Mouse (Mus musculus) naive thymus-derived CD4-positive, alpha-beta T cell, adult 2 months (primary cell): ENCODE data around the gene Tut1.
"Not testable (repeated sequence)": the region's sequence is repeated elsewhere in the genome, so short reads cannot be mapped to it uniquely, and the experiment has no call there.

Experiments used
- DNase-seq: peaks from one replicate; pipeline ENCODE4 v3.0.0-alpha.2; 2011; ENCODE audit warnings: low read depth

The Tut1 gene

DNA sequence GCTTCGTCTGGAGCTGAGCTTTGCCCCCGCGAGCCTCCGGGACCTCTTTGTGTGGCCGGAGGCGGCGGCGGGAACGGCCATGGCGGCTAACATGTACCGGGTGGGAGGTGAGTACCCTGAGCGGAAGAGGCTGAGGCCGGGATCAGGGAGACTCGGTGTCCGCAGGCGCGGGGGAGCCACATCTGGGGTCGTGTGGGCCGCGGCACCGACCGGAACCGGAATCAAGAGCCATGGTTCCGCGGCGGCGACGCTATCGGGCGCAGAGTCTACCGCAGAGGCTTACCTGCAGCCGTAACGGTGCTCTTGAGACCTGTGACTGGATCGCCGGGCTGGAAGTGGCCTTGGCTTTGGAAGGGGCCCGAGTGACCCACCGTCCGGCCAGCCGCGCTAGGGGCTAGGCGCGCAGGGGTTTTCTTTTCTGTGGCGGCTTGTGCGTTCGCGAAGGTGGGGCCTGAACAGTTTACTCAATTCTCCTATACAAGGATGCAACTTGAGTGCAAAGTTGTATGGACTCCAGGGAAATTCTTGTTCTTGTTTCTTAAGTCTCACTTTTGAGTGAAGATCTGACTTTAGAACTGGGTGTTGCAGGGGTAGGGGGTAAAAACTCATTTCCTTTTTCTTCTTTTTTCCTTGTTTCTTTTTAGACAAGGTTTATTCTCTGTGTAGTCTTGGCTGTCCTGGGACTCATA is 11.2 kb upstream of the Tut1 start:
- DNase-seq, result no peak

DNA sequence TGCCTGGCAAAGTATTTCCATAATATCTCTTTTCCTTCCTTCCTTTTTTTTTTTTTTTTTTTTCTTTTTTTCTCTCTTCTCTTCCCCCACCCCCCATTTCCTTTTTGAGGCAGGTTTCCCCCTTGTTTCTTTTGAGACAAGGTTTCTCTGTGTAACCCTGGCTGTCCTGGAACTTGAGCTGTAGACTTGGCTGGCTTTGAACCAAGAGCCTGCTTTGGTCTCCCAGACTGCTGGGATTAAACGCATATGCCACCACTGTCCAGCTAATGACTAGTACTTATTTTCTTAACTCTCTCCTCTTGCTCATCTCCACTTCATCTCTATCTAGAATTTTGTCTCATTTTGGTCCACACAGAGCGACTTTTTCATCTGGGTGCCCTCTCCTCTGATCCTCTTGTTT is 10.6 kb upstream of the Tut1 start:
- no peak for DNase-seq

DNA sequence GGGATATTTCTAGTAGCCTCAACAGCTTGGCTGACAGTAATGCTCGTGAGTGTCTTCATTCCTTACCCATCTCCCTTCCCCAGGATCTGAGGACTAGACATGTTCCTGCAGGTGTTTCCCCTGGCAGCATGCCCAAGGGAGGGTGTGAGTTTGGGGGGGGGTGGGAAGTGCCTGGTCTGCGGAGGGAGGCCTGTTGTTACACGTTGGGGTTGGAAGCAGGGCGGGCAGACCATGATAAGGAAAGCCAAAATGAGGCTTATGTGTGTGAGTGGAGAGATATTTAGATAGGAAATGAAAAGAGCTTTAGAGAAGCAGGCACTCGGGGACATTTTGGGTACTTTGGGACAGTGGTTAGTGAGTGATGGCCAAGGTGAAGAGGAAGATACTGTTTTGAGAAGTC is 9.6 kb upstream of the Tut1 start:
- no peak for DNase-seq

DNA sequence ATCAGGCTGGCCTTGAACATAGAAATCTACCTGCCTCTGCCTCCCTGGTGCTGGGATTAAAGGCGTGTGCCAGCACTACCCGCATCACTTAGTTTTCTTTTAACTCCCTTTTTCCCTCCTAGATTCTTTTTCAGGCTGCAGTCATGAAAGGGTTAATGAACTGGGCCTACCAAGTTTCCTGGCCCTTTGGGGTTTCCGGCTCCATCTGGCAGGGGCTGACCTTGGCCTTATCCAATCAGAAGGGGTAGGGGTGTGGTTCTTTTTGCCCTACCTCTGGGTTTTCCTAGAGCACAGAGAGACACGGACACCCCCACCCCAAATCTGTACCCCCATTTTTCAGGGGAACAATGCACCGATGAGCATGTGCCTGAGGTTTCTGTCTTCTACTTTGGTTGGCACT is 8.9 kb upstream of the Tut1 start:
- peak; percentile 73 for DNase-seq

DNA sequence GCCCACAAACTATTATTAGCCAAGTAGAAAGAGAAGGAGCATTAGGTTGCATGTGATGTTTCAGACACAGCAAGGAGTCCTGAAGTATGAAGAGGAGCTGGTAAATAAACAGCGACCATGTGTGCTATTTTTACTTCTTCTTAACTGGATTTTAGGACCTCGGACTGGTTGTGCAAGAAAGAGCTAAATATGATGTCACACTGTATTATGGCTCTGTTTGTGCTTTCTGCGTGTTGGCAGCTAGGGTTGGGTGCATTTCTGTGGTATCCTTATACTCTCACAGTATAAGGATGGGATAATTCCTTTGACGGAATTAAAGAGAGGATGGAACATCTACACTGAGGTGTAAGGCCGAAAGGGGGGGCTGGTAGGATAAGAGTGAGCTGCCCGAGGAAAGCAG is 8.4 kb upstream of the Tut1 start:
- no peak for DNase-seq

DNA sequence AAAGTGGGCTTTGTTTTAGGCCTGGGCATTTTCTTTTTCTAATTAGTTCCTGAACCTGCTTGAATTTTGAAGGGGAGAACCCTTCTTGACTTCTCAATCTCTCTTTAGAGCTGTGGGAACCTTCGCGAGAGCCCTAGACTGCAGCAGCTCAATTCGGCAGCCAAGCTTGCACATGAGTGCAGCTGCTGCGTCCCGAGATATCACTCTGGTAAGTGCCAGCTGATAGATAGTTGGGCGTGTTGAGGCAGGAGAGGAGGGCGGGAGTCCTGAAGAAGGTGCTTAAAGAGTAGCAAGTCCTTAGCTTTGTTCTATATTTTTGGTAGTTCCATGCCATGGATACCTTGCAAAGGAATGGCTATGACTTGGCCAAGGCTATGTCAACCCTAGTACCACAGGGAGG is 6.7 kb upstream of the Tut1 start:
- no peak for DNase-seq

DNA sequence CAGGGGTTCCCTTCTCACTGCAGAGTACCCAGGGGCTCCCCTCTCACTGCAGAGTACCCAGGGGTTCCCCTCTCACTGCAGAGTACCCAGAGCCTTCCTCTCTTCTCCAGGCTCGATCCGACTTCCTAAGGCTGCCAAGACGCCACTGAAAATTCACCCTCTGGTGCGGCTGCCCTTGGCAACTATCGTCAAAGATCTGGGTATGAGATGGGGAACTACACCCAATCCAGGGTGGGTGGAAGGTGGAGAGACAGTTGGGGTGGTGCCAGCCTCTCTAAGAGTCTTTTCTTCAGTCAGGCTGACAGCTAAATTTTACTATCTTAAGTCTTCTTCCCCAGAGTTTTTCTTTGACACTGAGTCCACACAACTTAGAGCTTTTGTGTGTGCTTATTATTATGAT is 3.5 kb upstream of the Tut1 start:
- DNase-seq, result no peak

DNA sequence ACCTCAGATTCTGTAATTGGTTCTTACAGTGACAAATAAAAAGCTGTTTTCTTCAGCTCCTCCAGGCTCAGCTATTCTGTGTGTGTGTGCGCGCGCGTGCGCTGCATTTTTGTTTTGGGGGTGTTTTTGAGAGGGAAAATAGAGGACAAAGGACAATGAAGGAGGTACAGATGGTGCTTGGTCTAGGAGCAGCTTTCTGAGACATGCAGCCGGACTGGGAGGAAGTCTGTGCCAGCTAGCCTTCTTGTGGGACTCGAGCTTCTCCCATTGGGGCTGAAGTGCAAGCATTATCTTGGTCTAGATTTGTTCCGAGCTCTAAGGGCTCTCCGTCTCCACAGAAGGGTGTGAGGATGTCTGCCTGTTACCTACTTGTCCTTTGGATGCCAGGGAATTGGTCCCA is 1.4 kb upstream of the Tut1 start:
- no peak for DNase-seq

DNA sequence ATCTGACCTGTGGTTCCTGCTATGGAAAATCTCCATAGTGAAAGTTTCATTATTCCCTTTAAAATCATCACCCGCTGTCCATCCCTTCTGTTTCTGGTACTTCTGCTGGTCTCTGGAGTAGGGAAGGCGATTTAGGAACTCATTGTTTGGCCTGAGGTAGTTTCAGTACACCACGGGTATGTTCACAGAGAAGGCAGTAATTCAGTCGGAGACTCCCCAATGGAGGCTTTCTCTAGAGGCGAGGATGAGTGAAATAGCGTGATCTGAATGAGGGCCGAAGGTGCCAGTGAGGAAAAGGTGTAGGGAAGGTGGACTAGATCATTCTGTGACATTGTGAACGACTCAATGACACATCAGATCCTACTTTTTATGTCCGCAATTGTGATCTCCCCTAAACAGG is 524 bp downstream of the Tut1 start:
- peak; percentile 44 for DNase-seq

DNA sequence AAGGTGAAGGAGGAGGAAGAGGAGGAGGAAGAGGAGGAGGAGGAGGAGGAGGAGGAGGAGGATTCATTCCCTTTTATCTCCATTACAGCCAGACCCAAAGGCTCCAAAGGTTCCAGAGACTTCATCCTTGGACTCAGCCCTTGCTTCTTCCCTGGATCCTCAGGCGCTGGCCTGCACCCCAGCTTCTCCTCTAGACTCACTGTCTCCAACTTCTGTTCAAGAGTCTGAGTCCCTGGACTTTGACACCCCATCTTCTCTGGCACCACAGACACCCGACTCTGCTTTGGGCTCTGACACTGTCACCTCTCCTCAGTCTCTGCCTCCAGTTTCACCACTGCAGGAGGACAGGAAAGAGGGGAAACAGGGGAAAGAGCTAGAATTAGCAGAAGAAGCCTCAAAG is 8.6 kb downstream of the Tut1 start:
- DNase-seq, result no peak

DNA sequence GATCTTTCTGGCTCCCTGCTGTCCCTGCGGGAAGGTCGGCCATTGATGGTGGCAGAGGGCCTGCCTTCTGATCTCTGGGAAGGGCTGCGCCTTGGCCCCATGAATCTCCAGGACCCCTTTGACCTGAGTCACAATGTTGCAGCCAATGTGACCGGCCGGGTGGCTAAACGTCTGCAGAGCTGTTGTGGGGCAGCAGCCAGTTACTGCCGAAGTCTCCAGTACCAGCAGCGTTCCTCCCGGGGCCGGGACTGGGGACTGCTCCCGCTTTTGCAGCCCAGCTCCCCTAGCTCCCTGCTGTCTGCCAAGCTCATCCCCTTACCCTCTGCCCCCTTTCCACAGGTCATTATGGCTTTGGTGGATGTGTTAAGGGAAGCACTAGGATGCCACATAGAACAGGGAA is 11.4 kb downstream of the Tut1 start:
- no peak for DNase-seq

DNA sequence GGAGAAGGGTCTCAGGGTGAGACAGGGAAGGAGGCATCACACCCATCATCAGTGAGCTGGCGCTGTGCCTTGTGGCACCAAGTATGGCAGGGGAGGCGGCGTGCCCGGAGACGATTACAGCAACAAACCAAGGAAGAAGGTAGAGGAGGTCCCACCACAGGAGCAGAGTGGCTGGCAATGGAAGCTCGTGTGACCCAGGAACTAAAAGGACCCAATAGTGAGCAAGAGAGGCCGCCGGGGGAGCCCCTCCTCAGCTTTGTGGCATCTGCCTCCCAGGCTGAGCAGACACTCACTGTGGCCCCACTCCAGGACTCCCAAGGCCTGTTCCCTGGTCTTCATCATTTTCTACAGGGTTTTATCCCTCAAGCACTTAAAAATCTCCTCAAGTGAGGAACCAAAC is 12.1 kb downstream of the Tut1 start:
- no peak for DNase-seq

DNA sequence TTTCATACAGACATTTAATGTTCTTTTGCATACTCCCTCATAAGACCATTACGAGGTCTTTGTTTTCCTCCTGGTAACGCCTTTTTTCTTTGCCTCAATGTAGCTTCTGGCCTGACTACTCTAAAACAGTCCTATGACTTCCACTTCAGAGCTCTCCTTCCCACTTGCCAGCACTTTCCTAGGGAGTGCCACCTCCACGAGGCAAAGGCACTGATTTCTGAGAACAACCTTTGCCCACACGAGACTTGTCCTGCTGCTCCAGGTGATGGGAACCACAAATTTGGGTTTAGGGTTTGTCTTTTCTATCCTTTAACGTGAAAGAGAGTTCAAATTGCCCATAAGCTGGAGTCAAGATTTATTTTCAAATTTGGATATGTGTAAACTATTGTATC is 12.5 kb downstream of the Tut1 start:
- DNase-seq, result no peak

DNA sequence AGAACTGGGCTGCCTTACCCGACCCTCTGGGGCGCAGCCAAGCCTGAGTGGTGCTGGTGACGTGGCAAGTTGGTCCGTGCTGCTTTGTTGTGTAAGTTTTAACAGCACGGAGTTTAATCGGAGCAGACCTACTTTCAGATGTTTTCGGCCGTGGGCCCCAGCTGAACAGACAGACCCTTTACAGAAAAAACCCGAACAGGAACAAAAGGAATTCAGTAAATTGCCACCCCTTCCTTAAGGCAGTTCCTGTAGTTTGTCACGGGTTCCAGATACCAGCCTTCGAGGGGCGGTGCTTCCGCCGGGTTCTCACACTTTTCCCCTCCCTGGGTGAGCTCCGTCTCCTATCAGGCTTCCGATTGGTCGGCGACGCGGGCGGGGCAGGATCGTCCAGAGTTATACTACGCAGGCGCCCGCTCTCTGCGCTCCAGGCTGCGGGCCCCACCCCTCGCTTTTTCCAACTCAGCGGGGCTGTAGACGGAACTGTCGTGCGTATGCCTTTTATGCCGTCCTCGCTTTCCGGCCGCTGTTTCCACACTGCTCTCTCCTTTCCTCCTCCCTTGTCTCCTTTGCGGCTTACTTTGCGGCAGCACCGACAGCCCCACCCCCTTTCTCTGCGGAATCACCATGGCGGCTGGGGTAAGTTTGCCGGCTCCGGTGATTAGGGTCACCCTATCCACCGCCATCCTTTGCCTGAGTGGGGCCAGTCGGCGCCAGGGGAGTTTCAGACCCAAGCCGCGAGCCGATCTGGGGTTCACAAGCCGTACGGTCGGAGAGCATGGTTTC is 13.1 kb downstream of the Tut1 start, which contains the start of gene Eef1g:
Gene Eef1g (plus strand): TSS at position 452 of the 783 bp plus-strand sequence.
- peak; percentile 99 for DNase-seq

DNA sequence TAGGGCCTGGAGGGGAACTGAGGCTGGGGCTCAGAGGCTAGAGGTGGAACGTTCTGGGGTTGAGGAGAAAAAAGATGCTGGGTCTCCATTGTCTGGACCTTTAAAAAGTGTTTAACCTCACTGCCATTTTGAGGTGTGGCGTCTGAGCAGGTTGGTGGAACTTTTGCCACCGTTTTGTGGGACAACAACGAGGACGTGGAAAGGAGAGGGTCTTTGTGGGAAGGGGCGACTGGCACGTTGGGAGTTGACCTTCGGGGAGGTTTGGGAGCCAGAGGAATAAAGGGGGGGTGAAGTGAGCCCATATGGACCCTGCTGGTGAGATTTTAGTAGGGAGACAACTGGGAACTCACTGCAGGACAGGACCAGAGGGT is 13.7 kb downstream of the Tut1 start:
- DNase-seq, result no peak

DNA sequence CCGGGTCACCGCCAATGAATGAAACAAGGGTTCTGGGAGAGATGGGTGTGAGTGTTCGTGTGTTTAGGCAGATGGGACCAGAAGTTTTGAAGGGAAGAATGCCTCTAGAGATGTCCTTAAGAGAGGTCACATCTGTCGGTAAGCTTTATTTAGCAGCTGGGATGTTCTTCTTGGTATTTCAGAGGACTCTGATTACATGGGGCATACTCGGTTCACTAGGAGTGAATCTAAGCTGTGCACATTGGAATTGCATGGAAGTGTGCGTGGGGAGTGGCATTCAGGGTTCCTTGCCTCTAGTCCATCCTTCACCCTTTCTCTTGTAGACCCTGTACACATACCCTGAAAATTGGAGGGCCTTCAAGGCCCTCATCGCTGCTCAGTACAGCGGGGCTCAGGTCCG is 14.2 kb downstream of the Tut1 start:
- DNase-seq, result peak; percentile 41

DNA sequence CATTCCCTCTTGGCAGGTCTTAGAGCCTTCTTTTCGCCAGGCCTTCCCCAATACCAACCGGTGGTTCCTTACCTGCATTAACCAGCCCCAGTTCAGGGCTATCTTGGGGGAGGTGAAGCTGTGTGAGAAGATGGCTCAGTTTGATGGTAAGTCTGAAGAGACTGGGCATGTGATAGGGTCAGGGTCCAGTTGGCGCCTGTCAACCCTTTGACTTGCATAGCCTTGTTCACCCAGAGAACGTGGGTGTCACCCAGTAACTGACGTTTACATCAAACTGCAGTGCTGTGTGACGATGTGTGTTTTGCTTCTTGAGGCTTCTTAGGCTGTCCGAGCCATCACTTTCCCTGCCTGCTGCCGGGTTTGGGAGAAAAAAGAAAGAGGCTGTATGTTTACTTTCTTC is 18.8 kb downstream of the Tut1 start:
- not testable (repeated sequence) for DNase-seq

DNA sequence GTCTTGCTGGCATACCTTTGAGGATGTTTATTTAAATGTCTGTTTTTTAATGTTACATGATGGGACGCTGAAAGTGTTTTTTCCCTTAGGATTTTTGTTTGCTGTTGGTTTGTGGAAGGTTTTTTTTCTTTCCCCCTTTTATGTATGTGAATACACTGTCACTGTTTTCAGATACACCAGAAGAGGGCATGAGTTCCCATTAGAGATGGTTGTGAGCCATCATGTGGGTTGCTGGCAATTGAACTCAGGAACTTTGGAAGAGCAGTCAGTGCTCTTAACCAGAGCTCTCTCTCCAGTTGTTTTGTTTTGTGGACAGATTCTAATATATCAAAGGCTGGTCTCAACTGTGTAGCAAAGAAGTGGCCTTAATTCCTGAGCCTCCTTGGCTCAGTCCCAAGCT is 21.0 kb downstream of the Tut1 start:
- DNase-seq, result no peak

DNA sequence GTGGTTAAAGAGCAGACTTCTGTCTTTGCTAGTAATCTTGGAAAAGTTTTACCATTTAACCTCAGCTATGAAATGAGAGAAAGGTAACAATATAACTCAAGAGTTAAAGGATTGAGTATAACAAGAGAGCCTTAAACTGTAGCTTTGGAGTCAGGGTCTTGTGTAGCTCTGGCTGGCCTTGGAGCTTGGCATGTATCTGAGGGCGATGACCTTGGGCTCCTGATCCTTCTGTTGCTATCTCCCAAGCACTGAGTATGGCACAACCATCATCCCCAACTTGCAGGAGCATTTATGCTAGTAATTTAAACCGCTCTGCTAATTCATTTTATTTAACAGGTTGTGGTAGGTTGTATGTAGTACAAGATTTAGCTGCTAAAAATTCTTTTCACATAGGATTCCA is 21.8 kb downstream of the Tut1 start:
- DNase-seq, result no peak

DNA sequence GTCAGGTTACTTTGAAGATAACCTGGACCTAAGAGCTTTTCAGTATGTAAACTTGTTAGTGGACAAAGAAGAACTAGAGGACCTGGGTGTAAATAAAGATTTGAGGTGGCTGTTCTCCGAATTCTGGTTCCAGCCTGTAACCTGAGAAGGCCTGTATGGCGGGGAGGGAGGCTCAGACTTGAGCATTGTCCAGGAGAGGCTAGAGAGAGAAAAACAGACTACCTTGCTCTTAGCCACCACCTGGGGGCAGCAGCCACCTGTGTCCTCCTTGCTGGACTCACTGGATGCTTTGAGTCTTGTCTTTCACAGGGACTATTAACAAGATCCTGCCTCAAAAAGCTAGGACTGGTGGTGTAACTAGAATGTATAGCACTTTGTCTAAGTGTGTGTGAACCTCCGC is 22.9 kb downstream of the Tut1 start:
- DNase-seq, result peak; percentile 85

DNA sequence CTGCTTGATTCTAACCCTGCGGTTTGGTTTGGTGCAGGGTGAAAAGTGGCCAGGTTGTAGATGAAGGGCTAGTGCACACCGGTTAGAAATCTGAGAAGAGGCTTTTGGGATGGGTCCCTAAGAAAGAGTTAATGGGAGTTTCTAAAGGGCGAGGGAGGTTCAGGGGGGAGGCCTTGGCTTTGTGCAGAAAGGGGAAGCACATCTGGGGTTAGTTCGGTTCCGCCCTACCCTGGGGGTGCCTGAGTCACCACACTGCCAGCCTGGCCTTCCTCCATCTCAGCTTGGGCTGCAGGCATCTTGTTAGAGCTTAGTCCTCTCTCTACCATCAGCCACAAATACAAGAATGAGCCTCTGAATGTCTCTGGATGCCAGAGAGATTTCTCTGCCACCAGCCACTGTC is 27.1 kb downstream of the Tut1 start:
- no peak for DNase-seq

DNA sequence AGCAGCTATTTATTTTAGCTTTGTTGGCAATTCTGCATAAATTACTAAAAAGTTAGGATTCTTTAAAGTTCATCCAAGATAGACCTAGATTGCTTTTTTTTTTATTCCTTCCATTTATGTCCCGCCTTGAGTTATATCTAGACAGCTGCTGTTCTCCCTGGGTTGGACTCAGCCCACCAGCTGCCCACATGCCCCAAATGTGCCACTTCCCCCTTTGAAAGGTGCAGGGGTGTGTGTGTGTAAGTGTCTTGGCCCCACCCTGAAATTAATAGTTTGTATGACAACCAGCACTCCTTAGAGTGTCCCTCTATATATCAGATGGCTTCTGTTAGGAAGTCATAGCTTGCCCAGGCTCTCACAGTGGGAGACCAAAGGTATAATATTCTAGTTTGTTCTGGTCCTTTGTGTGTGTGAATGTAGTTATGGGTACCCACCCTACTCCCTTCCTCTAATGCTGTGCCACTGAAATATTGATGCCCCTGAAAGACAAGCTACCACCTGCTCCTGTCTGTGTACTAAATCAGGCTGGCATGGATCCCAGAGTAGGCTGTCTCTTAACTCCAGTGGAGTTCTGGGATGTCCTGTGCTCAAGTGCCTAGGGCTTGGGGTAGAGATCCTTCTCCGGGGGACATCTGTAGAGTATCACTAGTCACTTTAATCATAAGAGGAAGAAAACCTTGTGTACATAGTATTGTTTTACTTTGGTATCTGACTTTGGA is 28.0 kb downstream of the Tut1 start:
- no peak for DNase-seq
